Mouse (Mus musculus): ENCODE measurements at regions not wholly inside any gene's neighbourhood (a gene's known extent, or its start where the extent isn't known, plus 50 kb on each side); places are given as distances from the start of the nearest gene placed in this dataset.
"Not testable (repeated sequence)": the region's sequence is repeated elsewhere in the genome, so short reads cannot be mapped to it uniquely, and the experiment has no call there.

- no peak for DNase-seq
Observed at GRCm38 (mm10) chr2:114454901-114455300, 199.9 kb downstream of the Dph6 start.

- DNase-seq = no peak
Observed at GRCm38 (mm10) chr2:114450185-114450584, 204.6 kb downstream of the Dph6 start.

- peak; percentile 55 to 64 for DNase-seq
Observed at GRCm38 (mm10) chr2:114443801-114444200, 211.0 kb downstream of the Dph6 start.

- no peak for DNase-seq
Observed at GRCm38 (mm10) chr2:114440943-114441342, 213.8 kb downstream of the Dph6 start.

- DNase-seq = peak in 1 of 2 experiments; percentile 19
Observed at GRCm38 (mm10) chr2:114439668-114440067, 215.1 kb downstream of the Dph6 start.

- no peak for DNase-seq
Observed at GRCm38 (mm10) chr2:114438048-114438447, 216.7 kb downstream of the Dph6 start.

GRCm38 (mm10) chr2:114427426-114428157, 226.3 kb upstream of the Zfp770 start:
- DNase-seq = peak; percentile 78 to 83

GRCm38 (mm10) chr2:114419346-114419745, 218.1 kb upstream of the Zfp770 start:
- DNase-seq = no peak

GRCm38 (mm10) chr2:114413013-114413412, 211.7 kb upstream of the Zfp770 start:
- DNase-seq = no peak

GRCm38 (mm10) chr2:114411940-114412715, 210.9 kb upstream of the Zfp770 start:
- no peak for DNase-seq

GRCm38 (mm10) chr2:114410717-114411116, 209.4 kb upstream of the Zfp770 start:
- no peak for DNase-seq

- no peak for DNase-seq
Observed at GRCm38 (mm10) chr2:114409542-114409941, 208.3 kb upstream of the Zfp770 start.

- DNase-seq = no peak
Observed at GRCm38 (mm10) chr2:114407408-114407807, 206.1 kb upstream of the Zfp770 start.

- no peak for DNase-seq
Observed at GRCm38 (mm10) chr2:114384566-114384965, 183.3 kb upstream of the Zfp770 start.

GRCm38 (mm10) chr2:114378844-114379533, 177.7 kb upstream of the Zfp770 start:
- no peak for DNase-seq

GRCm38 (mm10) chr2:114373476-114373875, 172.2 kb upstream of the Zfp770 start:
- no peak for DNase-seq

- DNase-seq = not testable (repeated sequence)
Observed at GRCm38 (mm10) chr2:114353876-114354275, 152.6 kb upstream of the Zfp770 start.

GRCm38 (mm10) chr2:114340578-114341293, 139.5 kb upstream of the Zfp770 start:
- DNase-seq = peak in 1 of 2 experiments; percentile 22

- no peak for DNase-seq
Observed at GRCm38 (mm10) chr2:114301746-114302145, 100.5 kb upstream of the Zfp770 start.

GRCm38 (mm10) chr2:114295110-114295509, 93.8 kb upstream of the Zfp770 start:
- DNase-seq = no peak

- DNase-seq = no peak
Observed at GRCm38 (mm10) chr2:114291387-114291786, 90.1 kb upstream of the Zfp770 start.

GRCm38 (mm10) chr2:114275536-114275935, 74.3 kb upstream of the Zfp770 start:
- no peak for DNase-seq
